Mouse (Mus musculus) ES-E14 (cell line): Measurements from ENCODE around the gene Kmt2b.

ENCODE experiments used
- CHD2 ChIP-seq: IDR thresholded peaks from 2 replicates; pipeline ENCODE4 v1.6.1; 2014; ENCODE audit warnings: mild to moderate bottlenecking, low read depth, low read length, inconsistent platforms
- HCFC1 ChIP-seq: IDR thresholded peaks from 2 replicates; pipeline ENCODE4 v1.6.1; 2012; ENCODE audit warnings: low read length, inconsistent platforms, borderline replicate concordance; ENCODE audit not compliant: insufficient read depth
- ZC3H11A ChIP-seq: IDR thresholded peaks from 2 replicates; pipeline ENCODE4 v1.6.1; 2012; ENCODE audit warnings: low read depth, mild to moderate bottlenecking, inconsistent platforms, low read length, borderline replicate concordance
- ZNF384 ChIP-seq: IDR thresholded peaks from 2 replicates; pipeline ENCODE4 v1.6.1; 2012; ENCODE audit warnings: low read depth, low read length, inconsistent platforms

- TF ChIP-seq HCFC1 (no peak), ZNF384 (no peak), ZC3H11A (no peak), CHD2 (no peak)
These were observed 62.1 kb downstream of the Kmt2b start for GRCm38 (mm10) chr7:30526399-30526798.
